Mouse (Mus musculus) liver, embryonic 14.5 days (tissue): ENCODE measurements around the gene Nf1.

Source experiments
- CTCF ChIP-seq: IDR thresholded peaks from 2 replicates; pipeline ENCODE4 v1.5.1; 2016; ENCODE audit warnings: antibody characterized with exemption, low read depth, control low read depth
- EP300 ChIP-seq: IDR thresholded peaks from 2 replicates; pipeline ENCODE4 v1.6.1; 2016; ENCODE audit warnings: antibody characterized with exemption, low read depth

DNA sequence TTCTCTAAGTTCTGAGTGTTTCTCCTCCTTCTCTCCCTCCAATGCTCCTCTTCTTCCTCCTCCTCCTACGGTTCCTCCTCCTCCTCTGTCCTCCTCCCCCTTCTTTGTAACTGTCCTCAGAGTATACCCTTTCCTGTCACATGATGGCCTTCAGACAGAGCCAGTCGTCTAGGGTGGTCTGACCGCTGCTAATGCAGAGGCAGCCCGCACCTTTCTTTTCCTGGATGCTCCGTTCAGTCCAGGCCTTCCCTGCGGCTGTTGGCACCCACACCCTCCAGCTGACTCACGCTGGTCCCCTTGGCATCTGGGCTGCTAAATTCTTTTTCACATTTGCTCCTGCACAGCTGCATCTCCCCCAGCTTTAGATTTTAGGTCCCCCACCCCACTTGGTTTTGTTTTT, 33.0 kb upstream of the Nf1 start:
- TF ChIP-seq CTCF (no peak), EP300 (no peak)
